Mouse (Mus musculus) liver, embryonic 15.5 days (tissue): ENCODE results near the gene Gpr137c. TPM values are rescaled to one million over a fixed set of nuclear protein-coding genes. Genes with fewer than 3 reads are reported as not detected.
A peak's percentile ranks its signal among the peaks of the same experiment; 100 is the strongest.

Source experiments
- ATAC-seq: fragments of 200-750 bp; cut with Nextera tagmentation; 2 replicates; pipeline ENCODE4 v1.8.0; 2017; ENCODE audit warnings: moderate number of reproducible peaks, mild to moderate bottlenecking, moderate library complexity; ENCODE audit not compliant: insufficient read depth
- H3K27ac ChIP-seq: fragments of 300-500 bp; sonication (generic); replicated peaks from 2 replicates; pipeline ENCODE4 v1.5.1; 2015; ENCODE audit warnings: mild to moderate bottlenecking, inconsistent platforms
- H3K27me3 ChIP-seq: fragments of 300-500 bp; sonication (generic); 2 replicates; pipeline ENCODE4 v1.6.1; 2015; ENCODE audit warnings: mild to moderate bottlenecking, inconsistent platforms
- H3K36me3 ChIP-seq: fragments of 300-500 bp; sonication (generic); replicated peaks from 2 replicates; pipeline ENCODE4 v1.6.1; 2015; ENCODE audit warnings: moderate library complexity, mild to moderate bottlenecking, inconsistent platforms
- H3K4me1 ChIP-seq: fragments of 300-500 bp; sonication (generic); replicated peaks from 2 replicates; pipeline ENCODE4 v1.6.1; 2015; ENCODE audit warnings: inconsistent platforms
- H3K4me2 ChIP-seq: fragments of 300-500 bp; sonication (generic); 2 replicates; pipeline ENCODE4 v1.6.1; 2015; ENCODE audit warnings: moderate library complexity, mild to moderate bottlenecking, inconsistent platforms
- H3K4me3 ChIP-seq: fragments of 300-500 bp; sonication (generic); replicated peaks from 2 replicates; pipeline ENCODE4 v1.5.1; 2015; ENCODE audit warnings: mild to moderate bottlenecking, inconsistent platforms
- H3K9ac ChIP-seq: fragments of 300-500 bp; sonication (generic); 2 replicates; pipeline ENCODE4 v1.6.1; 2015; ENCODE audit warnings: moderate library complexity, mild to moderate bottlenecking, inconsistent platforms
- H3K9me3 ChIP-seq: fragments of 300-500 bp; sonication (generic); replicated peaks from 2 replicates; pipeline ENCODE4 v1.6.1; 2016; ENCODE audit warnings: inconsistent platforms
- WGBS: fragments of 180-500 bp; shearing (Covaris S2); methylation state at CpG from one replicate; pipeline ENCODE4 v1.1.7; 2015; ENCODE audit warnings: mixed read lengths; ENCODE audit not compliant: insufficient replicate concordance; 5-methylcytosine and 5-hydroxymethylcytosine counted together
- polyA plus RNA-seq: library from polyadenylated mRNA; unstranded; fragments of >200 nt; fragmentation: Nextera tagmentation; extraction: Ambion mirVana; gene quantifications from 2 replicates; pipeline ENCODE4 v1.2.1, GENCODE M21; 2015

Gpr137c gene
- polyA plus RNA-seq, 1 experiment from 2014 or later, result 0.24 TPM

DNA sequence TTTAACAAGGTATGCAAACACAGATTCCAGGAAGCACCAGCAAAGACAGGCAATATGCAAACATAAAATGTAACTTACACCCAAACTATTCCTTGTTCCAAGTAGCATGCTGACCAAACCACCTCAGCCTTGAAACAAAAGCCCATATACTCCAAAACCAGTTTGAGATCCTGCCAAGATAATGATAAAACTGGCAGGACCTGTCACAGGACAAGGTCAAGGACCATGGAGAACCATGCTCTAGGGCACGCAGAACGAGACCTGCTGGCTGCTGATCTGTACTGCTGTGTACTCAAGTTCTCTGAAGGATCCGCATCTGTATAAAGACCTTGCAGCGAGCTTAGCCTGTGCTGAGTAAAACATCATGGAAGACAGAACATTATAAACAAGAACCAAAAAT is 1.8 kb upstream of the Gpr137c start:
- H3K4me2 ChIP-seq, result no peak overlapping the region
- no peak overlapping the region for H3K9ac ChIP-seq
- ATAC-seq, result no peak
- H3K27ac ChIP-seq, result no peak overlapping the region
- H3K4me1 ChIP-seq, result peaks cover 24% of the 10 kb centered on the region
- no peaks in the 10 kb centered on the region for H3K36me3 ChIP-seq
- no peak overlapping the region for H3K4me3 ChIP-seq
- no peaks in the 10 kb centered on the region for H3K9me3 ChIP-seq
- H3K27me3 ChIP-seq, result peaks cover 40% of the 10 kb centered on the region
- WGBS, result 66% methylated on average over 4 of the region's 4 CpGs

DNA sequence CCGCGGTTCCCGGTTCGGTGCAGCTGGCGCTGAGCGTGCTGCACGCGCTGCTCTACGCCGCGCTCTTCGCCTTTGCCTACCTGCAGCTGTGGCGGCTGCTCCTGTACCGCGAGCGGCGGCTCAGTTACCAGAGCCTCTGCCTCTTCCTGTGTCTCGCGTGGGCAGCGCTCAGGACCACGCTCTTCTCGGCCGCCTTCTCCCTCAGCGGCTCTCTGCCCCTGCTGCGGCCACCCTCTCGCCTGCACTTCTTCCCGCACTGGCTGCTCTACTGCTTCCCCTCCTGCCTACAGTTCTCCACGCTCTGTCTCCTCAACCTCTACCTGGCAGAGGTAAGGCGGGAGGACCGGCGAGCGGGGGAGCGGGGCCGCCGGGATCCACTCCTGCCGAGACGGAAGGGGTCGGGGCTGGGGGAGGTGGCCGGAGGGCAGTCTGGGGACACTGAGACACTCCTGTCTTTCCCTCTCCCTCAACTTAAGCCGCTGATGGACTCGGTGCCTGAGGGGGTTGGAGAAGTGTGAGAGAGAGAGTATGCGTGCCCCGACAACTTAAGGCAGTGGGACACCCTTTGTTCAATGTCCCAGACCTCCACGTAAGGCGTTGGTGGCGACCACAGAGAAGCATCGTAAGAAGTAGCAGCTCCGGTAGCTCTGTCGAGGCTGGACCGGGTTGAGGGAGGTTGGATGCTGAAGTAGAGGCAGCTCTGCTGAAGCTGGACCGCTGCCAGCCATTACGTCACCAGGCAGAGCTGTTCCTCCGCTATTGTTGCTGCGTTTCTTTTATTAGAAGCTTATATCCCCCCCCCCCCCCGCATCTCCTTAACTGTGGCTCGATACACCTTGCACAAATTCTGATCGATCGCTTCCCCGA is 806 bp downstream of the Gpr137c start, which contains the start of gene Txndc16:
Gene Txndc16 (minus strand): TSS at position 239 of the 867 bp plus-strand sequence.
- peaks cover 24% of the 10 kb centered on the region for H3K4me1 ChIP-seq
- peak; percentile 25 for ATAC-seq
- peak within 1 kb of the TSS; percentile 93 for H3K4me2 ChIP-seq
- peaks cover 40% of the 10 kb centered on the region for H3K27me3 ChIP-seq
- H3K36me3 ChIP-seq, result no peaks in the 10 kb centered on the region
- peak within 1 kb of the TSS; percentile 71 for H3K27ac ChIP-seq
- H3K9ac ChIP-seq, result peak within 1 kb of the TSS; percentile 61
- H3K9me3 ChIP-seq, result no peaks in the 10 kb centered on the region
- H3K4me3 ChIP-seq, result peak within 1 kb of the TSS; percentile 67
- WGBS, result under 1% methylated on average over 59 of the region's 59 CpGs

DNA sequence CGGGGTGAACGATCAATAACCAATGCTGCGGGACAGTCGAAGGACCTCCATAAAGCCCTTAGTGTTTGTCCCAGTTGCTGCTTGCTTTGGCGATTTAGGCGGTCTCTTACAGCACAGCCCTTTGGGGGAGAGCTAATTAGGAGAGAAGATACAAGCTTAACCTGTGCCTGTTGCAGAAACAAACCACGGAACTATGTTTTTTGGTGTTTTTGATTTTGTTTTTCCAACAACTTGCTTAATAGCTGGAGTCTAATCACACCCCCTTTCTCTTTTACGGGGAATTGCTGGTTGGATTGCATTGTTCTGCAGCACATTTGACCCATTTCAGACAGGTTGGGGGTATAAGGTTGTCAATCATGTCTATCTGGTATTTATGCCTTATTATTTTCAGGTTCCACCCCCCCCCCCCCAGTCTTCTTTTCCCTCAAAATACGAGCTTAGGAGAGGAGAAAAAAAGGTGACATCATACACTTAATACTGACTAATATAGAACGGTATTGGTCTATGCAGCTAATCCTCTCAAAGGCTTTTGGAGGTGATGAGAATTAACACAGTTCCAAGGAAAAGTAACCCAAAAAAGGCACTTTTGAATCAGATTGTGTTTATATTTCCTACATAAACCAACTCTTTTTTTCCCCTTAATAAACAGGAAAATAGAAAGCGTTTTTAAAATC is 1.6 kb downstream of the Gpr137c start:
- peak overlapping the region; percentile 67 for H3K4me3 ChIP-seq
- H3K9me3 ChIP-seq, result no peaks in the 10 kb centered on the region
- H3K27ac ChIP-seq, result no peak overlapping the region
- peaks cover 40% of the 10 kb centered on the region for H3K27me3 ChIP-seq
- ATAC-seq, result no peak
- peaks cover 24% of the 10 kb centered on the region for H3K4me1 ChIP-seq
- H3K9ac ChIP-seq, result no peak overlapping the region
- 13% methylated on average over 11 of the region's 11 CpGs for WGBS
- peak overlapping the region; percentile 93 for H3K4me2 ChIP-seq
- no peaks in the 10 kb centered on the region for H3K36me3 ChIP-seq

DNA sequence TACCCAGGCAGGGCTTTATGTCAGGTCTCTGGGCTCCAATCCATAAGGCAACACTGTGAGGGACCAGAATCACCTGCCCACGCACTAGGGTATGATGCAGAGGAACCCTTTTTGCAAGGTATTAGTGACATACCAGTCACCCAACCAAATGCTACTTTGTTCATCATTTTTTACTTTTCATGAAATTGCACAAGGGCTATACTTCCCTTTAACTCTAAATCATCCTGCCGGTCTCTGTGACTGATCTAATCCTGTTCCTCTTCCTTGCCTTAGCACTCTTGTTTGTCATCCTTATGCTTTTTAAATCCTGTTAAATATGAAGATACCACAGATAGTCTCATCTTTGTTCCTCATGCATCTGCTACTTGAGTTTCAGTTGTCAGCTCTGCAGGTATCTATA is 19.5 kb downstream of the Gpr137c start:
- Histone ChIP-seq H3K4me3 (no peak overlapping the region), H3K9me3 (no peaks in the 10 kb centered on the region), H3K4me1 (no peaks in the 10 kb centered on the region), H3K4me2 (no peak overlapping the region), H3K9ac (no peak overlapping the region), H3K27ac (no peak overlapping the region), H3K27me3 (no peaks in the 10 kb centered on the region), H3K36me3 (no peaks in the 10 kb centered on the region)
- ATAC-seq, result no peak
- 34% methylated on average over 2 of the region's 2 CpGs for WGBS

DNA sequence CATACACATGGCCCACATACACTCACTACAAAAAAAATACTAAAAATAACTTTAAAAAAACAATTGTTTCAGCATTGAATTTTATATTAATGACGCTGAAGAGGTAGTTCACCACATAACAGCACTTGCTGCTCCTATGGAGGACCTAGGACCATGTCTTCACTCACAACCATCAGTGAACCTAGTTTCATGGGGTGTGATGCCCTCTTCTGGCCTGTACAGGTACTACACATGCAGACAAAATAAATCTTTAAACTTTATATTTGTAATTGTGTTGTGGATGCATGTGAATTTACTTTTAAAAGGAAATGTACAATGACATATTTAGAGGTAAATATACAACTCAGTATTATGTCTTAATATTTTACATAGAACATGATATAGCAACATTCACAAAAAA is 22.1 kb downstream of the Gpr137c start:
- no peak overlapping the region for H3K9ac ChIP-seq
- no peak overlapping the region for H3K4me3 ChIP-seq
- no peaks in the 10 kb centered on the region for H3K9me3 ChIP-seq
- H3K27me3 ChIP-seq, result no peaks in the 10 kb centered on the region
- ATAC-seq, result no peak
- no peak overlapping the region for H3K27ac ChIP-seq
- H3K4me1 ChIP-seq, result no peaks in the 10 kb centered on the region
- 28% methylated on average over 1 of the region's 1 CpGs for WGBS
- H3K36me3 ChIP-seq, result no peaks in the 10 kb centered on the region
- no peak overlapping the region for H3K4me2 ChIP-seq

DNA sequence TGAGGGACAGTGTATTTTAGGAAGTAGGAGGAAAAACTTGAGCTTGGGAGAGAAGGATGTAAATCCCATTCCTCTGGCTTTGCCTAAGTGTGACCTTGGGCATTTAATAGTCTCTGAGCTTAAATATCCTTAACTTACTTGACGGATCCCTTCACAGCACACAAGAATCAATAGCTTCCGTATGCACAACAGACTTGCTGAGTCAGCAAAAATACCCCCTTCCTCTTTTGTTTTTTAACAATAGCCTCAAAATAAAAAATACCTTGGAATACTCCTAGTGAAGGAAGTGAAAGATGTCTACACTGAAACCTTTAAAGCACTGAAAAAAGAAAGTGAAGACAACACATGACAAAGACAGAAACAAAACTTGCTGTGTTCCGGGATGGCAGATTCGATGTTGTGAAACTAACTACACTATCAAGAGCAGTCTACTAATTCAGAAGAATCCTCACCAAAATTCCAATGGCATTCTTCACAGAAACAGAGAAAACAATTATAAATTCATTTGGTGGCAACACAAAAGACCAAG is 32.1 kb downstream of the Gpr137c start:
- no peak for ATAC-seq
- WGBS, result 69% methylated on average over 4 of the region's 4 CpGs

DNA sequence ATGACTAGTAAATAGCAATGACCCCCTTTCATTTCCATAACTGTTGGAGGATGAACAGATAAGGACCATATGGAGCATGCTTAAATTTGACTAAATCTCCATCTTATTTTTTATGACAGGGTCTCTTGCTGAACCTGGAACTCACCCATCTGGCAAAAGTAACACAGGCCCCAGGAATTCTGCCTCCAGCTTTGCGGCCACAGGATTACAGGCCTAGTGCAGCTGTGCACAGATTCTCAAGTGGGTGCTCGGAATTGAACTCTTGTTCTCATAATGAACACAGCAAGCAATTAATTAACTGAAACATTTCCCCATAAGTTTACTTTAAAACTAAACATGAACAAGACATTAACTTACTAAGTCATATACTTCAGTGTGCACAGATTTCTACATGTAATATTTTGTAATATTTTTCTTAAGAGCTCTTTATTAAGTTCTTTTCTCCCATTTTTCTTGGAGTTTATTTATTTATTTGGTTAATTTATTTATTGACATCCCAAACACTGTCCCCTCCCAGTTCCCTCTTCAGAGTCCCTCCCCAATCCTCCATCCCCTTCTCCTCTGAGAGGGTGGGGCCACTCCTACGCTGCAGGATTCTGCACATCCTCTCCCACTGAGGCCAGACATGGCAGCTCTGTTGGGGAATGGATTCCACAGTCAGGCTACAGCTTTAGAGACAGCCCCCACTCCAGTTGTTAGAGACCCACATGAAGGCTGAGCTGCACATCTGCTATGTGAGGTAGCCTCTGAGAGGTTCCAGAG is 44.5 kb downstream of the Gpr137c start:
- no peak for ATAC-seq
- no peaks in the 10 kb centered on the region for H3K27me3 ChIP-seq
- H3K27ac ChIP-seq, result no peak overlapping the region
- no peak overlapping the region for H3K4me3 ChIP-seq
- no peak overlapping the region for H3K4me2 ChIP-seq
- no peak overlapping the region for H3K9ac ChIP-seq
- H3K36me3 ChIP-seq, result no peaks in the 10 kb centered on the region
- WGBS, result 66% methylated on average over 3 of the region's 3 CpGs
- no peaks in the 10 kb centered on the region for H3K4me1 ChIP-seq
- no peaks in the 10 kb centered on the region for H3K9me3 ChIP-seq

More for the DNA sequence above, 32.1 kb downstream of the Gpr137c start:
- no peaks in the 10 kb centered on the region for H3K9me3 ChIP-seq
- no peak overlapping the region for H3K4me3 ChIP-seq
- no peak overlapping the region for H3K4me2 ChIP-seq
- no peaks in the 10 kb centered on the region for H3K4me1 ChIP-seq
- no peak overlapping the region for H3K9ac ChIP-seq
- H3K27me3 ChIP-seq, result no peaks in the 10 kb centered on the region
- H3K27ac ChIP-seq, result no peak overlapping the region
- no peaks in the 10 kb centered on the region for H3K36me3 ChIP-seq

DNA sequence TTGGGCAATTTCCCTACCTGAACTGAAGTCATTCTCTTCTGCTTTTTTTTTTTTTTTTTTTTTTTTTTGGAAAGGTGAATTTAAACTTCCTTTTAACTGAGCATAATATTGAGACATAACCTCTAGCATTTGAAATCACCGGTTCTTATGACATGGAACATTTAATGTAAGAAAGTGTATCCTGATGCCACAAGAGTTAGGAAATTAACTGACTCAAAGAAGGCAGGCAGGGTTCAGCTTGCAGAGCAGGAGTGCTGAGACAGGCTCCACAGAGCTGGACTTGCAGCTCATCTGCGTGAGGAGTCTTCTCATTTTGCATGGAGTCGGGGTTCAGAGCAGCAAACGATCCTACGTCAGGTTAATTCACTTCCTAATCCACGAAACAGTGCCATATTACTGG is 56.3 kb downstream of the Gpr137c start:
- 72% methylated on average over 6 of the region's 6 CpGs for WGBS

DNA sequence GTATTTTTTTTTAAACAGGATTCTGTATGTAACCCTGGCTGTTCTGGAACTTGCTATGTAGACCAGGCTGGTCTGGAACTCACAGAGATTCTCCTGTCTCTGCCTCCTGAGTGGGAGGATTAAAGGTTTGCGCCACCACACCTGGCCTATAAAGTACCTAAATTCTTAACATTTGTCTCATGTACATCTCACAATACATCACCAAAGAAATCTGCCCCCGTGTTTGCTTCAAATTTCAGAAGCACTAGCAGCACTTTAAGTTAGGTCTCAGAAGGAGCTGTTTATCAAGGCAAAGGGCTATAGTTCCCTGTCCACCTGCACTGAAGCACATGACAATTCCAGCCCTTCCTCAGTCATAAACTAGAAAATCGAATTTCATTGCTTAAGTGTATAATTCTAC is 62.5 kb downstream of the Gpr137c start:
- Histone ChIP-seq H3K4me1 (no peaks in the 10 kb centered on the region), H3K36me3 (peaks cover 10% of the 10 kb centered on the region), H3K4me3 (no peak overlapping the region), H3K9ac (no peak overlapping the region), H3K27ac (no peak overlapping the region), H3K27me3 (no peaks in the 10 kb centered on the region), H3K4me2 (no peak overlapping the region), H3K9me3 (no peaks in the 10 kb centered on the region)
- WGBS, result 69% methylated on average over 3 of the region's 3 CpGs
- no peak for ATAC-seq

More for the DNA sequence above, 56.3 kb downstream of the Gpr137c start:
- H3K4me2 ChIP-seq, result no peak overlapping the region
- ATAC-seq, result no peak
- no peak overlapping the region for H3K9ac ChIP-seq
- no peaks in the 10 kb centered on the region for H3K27me3 ChIP-seq
- no peak overlapping the region for H3K27ac ChIP-seq
- H3K4me3 ChIP-seq, result no peak overlapping the region
- no peaks in the 10 kb centered on the region for H3K9me3 ChIP-seq
- H3K4me1 ChIP-seq, result no peaks in the 10 kb centered on the region
- no peaks in the 10 kb centered on the region for H3K36me3 ChIP-seq

DNA sequence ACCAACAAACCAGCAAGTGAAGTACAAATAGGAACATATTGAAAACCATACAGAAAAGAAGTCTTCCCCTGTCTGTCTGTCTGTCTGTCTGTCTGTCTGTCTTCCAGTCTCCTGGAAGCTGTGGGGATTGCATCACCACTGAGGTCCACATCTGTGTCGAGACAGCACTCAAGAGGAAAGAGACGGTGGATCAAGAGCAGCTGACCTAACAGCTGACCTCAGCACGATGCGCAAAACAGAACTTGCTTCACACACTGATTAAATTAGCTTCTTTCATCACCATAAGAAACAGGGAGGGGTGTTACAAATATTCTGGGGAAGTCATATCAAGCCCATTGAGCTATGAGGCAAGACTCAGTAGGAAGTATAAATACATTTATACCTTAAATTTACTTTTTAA is 72.1 kb downstream of the Gpr137c start:
- Histone ChIP-seq H3K9me3 (no peaks in the 10 kb centered on the region), H3K27me3 (no peaks in the 10 kb centered on the region), H3K4me3 (no peak overlapping the region), H3K4me2 (no peak overlapping the region), H3K36me3 (peaks cover 68% of the 10 kb centered on the region), H3K4me1 (no peaks in the 10 kb centered on the region), H3K27ac (no peak overlapping the region), H3K9ac (no peak overlapping the region)
- 78% methylated on average over 4 of the region's 4 CpGs for WGBS
- ATAC-seq, result no peak

DNA sequence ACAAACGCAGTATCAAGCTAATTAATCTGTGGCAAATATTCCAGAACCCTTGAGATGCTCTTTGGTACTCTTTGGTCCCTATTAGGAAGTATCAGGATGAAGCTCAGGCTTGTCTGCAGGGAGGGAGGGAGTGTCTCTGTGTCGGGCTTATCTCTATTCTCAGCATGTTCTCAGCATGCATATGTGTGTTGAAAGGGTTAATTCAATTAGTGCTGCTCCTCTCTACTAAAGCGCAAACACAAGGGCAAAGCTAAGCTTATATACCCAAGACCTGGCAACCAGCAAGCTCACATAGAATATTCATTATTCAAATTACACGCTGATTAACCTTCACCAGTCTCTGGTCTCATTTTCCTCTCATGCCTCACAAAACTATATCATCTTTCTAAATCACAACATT is 84.4 kb downstream of the Gpr137c start:
- Histone ChIP-seq H3K4me3 (no peak overlapping the region), H3K9me3 (no peaks in the 10 kb centered on the region), H3K4me1 (peaks cover 9% of the 10 kb centered on the region), H3K27ac (no peak overlapping the region), H3K36me3 (peaks cover 66% of the 10 kb centered on the region), H3K4me2 (no peak overlapping the region), H3K9ac (no peak overlapping the region), H3K27me3 (no peaks in the 10 kb centered on the region)
- ATAC-seq, result no peak
- 68% methylated on average over 4 of the region's 4 CpGs for WGBS
